Mouse (Mus musculus) small intestine, adult 2 months (tissue): Measurements from ENCODE around the gene Tas2r124.

ENCODE experiments used
- CTCF ChIP-seq: fragments of 200-500 bp; IDR thresholded peaks from 2 replicates; pipeline ENCODE4 v1.5.1; 2012; ENCODE audit warnings: low read depth, mild to moderate bottlenecking, control low read depth, inconsistent platforms, low read length, moderate library complexity, mixed read lengths; ENCODE audit not compliant: insufficient replicate concordance, insufficient read length; ENCODE audit errors: extremely low read depth
- POLR2A ChIP-seq: fragments of 200-500 bp; IDR thresholded peaks from 2 replicates; pipeline ENCODE4 v1.6.1; 2012; ENCODE audit warnings: low read depth, mild to moderate bottlenecking, control low read depth, inconsistent platforms, low read length, moderate library complexity

- TF ChIP-seq POLR2A: no peak
- TF ChIP-seq CTCF: no peak
Measured at GRCm38 (mm10) chr6:132711828-132712227, 42.7 kb upstream of the Tas2r124 start, which contains the start of gene Tas2r122.
